ENCODE assay signal across 13 mouse cellular contexts in the genomic region with DNA sequence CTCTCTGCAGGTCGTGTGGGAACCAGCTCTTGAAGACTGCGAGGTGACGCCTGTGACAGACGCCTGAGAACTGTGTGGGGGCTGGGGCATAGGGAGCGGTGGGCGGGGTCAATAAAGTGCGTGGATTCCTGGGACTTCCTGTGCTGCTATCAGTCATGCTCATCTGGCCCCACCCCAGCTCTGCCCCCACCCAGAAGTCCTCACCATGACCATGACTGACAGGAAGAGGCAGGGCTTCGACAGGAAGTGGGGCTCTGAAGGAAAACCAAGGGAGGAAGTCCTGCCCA. TPM values are rescaled to one million over a fixed set of nuclear protein-coding genes. Genes with fewer than 3 reads are reported as not detected.
DNase-seq lines count a peak whose midpoint lies in the region; ATAC-seq and TF ChIP-seq lines count a peak whose summit lies in the region.
"Had no signal": no experiment of that assay in that cellular context is flagged by ENCODE, and none has a peak within 500 bp of the region (broad histone marks: within the 10 kb centered on the region; RNA-seq: fewer than 3 reads in every experiment).

No protein-coding gene starts in this region.

- no peak overlapping the region for H3K27ac ChIP-seq in hindbrain, embryonic 15.5 days (replicated peaks)
- H3K27ac ChIP-seq in hindbrain, postnatal 0 days = no peak overlapping the region
- H3K27ac ChIP-seq in neural tube, embryonic 12.5 days = no peak overlapping the region
- no peak overlapping the region for H3K27ac ChIP-seq in neural tube, embryonic 15.5 days (replicated peaks)
- H3K27ac ChIP-seq: heart, embryonic 13.5 days had no signal

- DNase-seq in CD4-positive, CD25-positive, alpha-beta regulatory T cell, adult 2 months (ENCODE audit: low read depth, low spot score) = peak; percentile 29
- no peak for DNase-seq in hindbrain, postnatal 0 days (ENCODE audit: low spot score)
- DNase-seq in embryo, embryonic 10 days (ENCODE audit: low spot score) = no peak
- no peak for DNase-seq in right cerebral cortex, postnatal 4 days
- DNase-seq: adrenal gland, adult 8-10 months; kidney, postnatal 10 days had no signal

- H3K27me3 ChIP-seq in hindbrain, embryonic 15.5 days = no peaks in the 10 kb centered on the region
- no peaks in the 10 kb centered on the region for H3K27me3 ChIP-seq in hindbrain, postnatal 0 days (ENCODE audit: insufficient read depth, low read length)
- no peaks in the 10 kb centered on the region for H3K27me3 ChIP-seq in neural tube, embryonic 12.5 days (replicated peaks)
- H3K27me3 ChIP-seq in neural tube, embryonic 15.5 days (replicated peaks) = no peaks in the 10 kb centered on the region
- H3K27me3 ChIP-seq: heart, embryonic 13.5 days had no signal

- ATAC-seq in CD4-positive, CD25-positive, alpha-beta regulatory T cell, adult 4 months = no peak
- 0 out of 2 replicates have a peak, but pooled peaks have one; percentile 16 for ATAC-seq in hindbrain, embryonic 15.5 days (ENCODE audit: low FRiP score, low read depth)
- no peak for ATAC-seq in hindbrain, postnatal 0 days
- peak; percentile 22 for ATAC-seq in neural tube, embryonic 12.5 days (ENCODE audit: low FRiP score, low read depth)
- no peak for ATAC-seq in neural tube, embryonic 15.5 days (ENCODE audit: low FRiP score)

- no peak overlapping the region for H3K4me2 ChIP-seq in hindbrain, embryonic 15.5 days
- H3K4me2 ChIP-seq in hindbrain, postnatal 0 days (ENCODE audit: low read depth, low read length) = no peak overlapping the region
- H3K4me2 ChIP-seq in neural tube, embryonic 12.5 days (replicated peaks) = no peak overlapping the region
- H3K4me2 ChIP-seq in neural tube, embryonic 15.5 days = no peak overlapping the region
- H3K4me2 ChIP-seq: heart, embryonic 13.5 days had no signal

- H3K9ac ChIP-seq in hindbrain, embryonic 15.5 days = no peak overlapping the region
- no peak overlapping the region for H3K9ac ChIP-seq in hindbrain, postnatal 0 days (replicated peaks; ENCODE audit: low read length)
- no peak overlapping the region for H3K9ac ChIP-seq in neural tube, embryonic 12.5 days
- H3K9ac ChIP-seq in neural tube, embryonic 15.5 days (replicated peaks) = no peak overlapping the region
- H3K9ac ChIP-seq: heart, embryonic 13.5 days had no signal

- no peak for TF ChIP-seq CTCF in hindbrain, postnatal 0 days (IDR thresholded peaks at IDR 0.05; ENCODE audit: low read depth)

- H3K4me3 ChIP-seq in hindbrain, embryonic 15.5 days = no peak overlapping the region
- no peak overlapping the region for H3K4me3 ChIP-seq in hindbrain, postnatal 0 days (ENCODE audit: low read length)
- no peak overlapping the region for H3K4me3 ChIP-seq in neural tube, embryonic 12.5 days
- H3K4me3 ChIP-seq in neural tube, embryonic 15.5 days (replicated peaks) = no peak overlapping the region
- H3K4me3 ChIP-seq: heart, embryonic 13.5 days had no signal

- H3K36me3 ChIP-seq in hindbrain, embryonic 15.5 days = no peaks in the 10 kb centered on the region
- no peaks in the 10 kb centered on the region for H3K36me3 ChIP-seq in hindbrain, postnatal 0 days (ENCODE audit: insufficient read depth, low read length)
- H3K36me3 ChIP-seq in neural tube, embryonic 12.5 days = no peaks in the 10 kb centered on the region
- H3K36me3 ChIP-seq in neural tube, embryonic 15.5 days = peaks cover under 1% of the 10 kb centered on the region; the same call in 1 of the 2 replicates

- no peaks in the 10 kb centered on the region for H3K4me1 ChIP-seq in hindbrain, embryonic 15.5 days (replicated peaks)
- H3K4me1 ChIP-seq in hindbrain, postnatal 0 days (ENCODE audit: insufficient read depth, low read length) = no peaks in the 10 kb centered on the region
- no peaks in the 10 kb centered on the region for H3K4me1 ChIP-seq in neural tube, embryonic 12.5 days
- no peaks in the 10 kb centered on the region for H3K4me1 ChIP-seq in neural tube, embryonic 15.5 days
- H3K4me1 ChIP-seq: heart, embryonic 13.5 days had no signal

- H3K9me3 ChIP-seq in hindbrain, embryonic 15.5 days = no peaks in the 10 kb centered on the region
- H3K9me3 ChIP-seq in hindbrain, postnatal 0 days (ENCODE audit: low read length) = 0 out of 2 replicates have a peak, but pooled peaks cover 3% of the 10 kb centered on the region
- peaks cover 26% of the 10 kb centered on the region for H3K9me3 ChIP-seq in neural tube, embryonic 12.5 days
- H3K9me3 ChIP-seq in neural tube, embryonic 15.5 days (replicated peaks) = peaks cover 4% of the 10 kb centered on the region; the same call in 1 of the 2 replicates

- WGBS in hindbrain, embryonic 15.5 days = 91% methylated on average over 8 of the region's 8 CpGs
- WGBS in hindbrain, postnatal 0 days = 94% methylated on average over 8 of the region's 8 CpGs
- WGBS in neural tube, embryonic 12.5 days = 94% methylated on average over 8 of the region's 8 CpGs
- WGBS in neural tube, embryonic 15.5 days = 94% methylated on average over 8 of the region's 8 CpGs

RNA-seq across cellular contexts. Expression of a gene that starts 9.2 kb away (rescaled TPM):
- polyA plus RNA-seq in CD4-positive, CD25-positive, alpha-beta regulatory T cell, adult 4 months (2017; shearing (Covaris generic)) = 10 to 100 TPM in 1 of 2 experiments, 1 to 10 TPM in 1; 5.1 to 12.1 TPM
- 2.1 and 2.8 TPM in 2 replicates for polyA plus RNA-seq in hindbrain, embryonic 15.5 days (2015; fragmentation: Nextera tagmentation; extraction: Ambion mirVana)
- total RNA-seq in hindbrain, postnatal 0 days (2014; rRNA removed) = 3.8 and 11.0 TPM in 2 replicates
- 2.3 and 2.4 TPM in 2 replicates for polyA plus RNA-seq in hindbrain, postnatal 0 days (2015; fragmentation: Nextera tagmentation; extraction: Ambion mirVana)
- polyA plus RNA-seq in neural tube, embryonic 12.5 days (2016; fragmentation: Nextera tagmentation; extraction: Ambion mirVana) = 4.1 and 5.0 TPM in 2 replicates
- 2.9 and 4.3 TPM in 2 replicates for polyA plus RNA-seq in neural tube, embryonic 15.5 days (2015; fragmentation: Nextera tagmentation; extraction: Ambion mirVana)

RNA-seq across cellular contexts. Expression of a gene that starts 32.7 kb away (rescaled TPM):
- under 1 TPM in 1 of 2 experiments, not detected in 1; 0.43 TPM for polyA plus RNA-seq in CD4-positive, CD25-positive, alpha-beta regulatory T cell, adult 4 months (2017; shearing (Covaris generic))
- polyA plus RNA-seq in hindbrain, embryonic 15.5 days (2015; fragmentation: Nextera tagmentation; extraction: Ambion mirVana) = 0.16 TPM in 1 of 2 replicates, not detected in the other
- total RNA-seq in hindbrain, postnatal 0 days (2014; rRNA removed) = not detected in 2 replicates
- polyA plus RNA-seq in hindbrain, postnatal 0 days (2015; fragmentation: Nextera tagmentation; extraction: Ambion mirVana) = 0.05 and 0.30 TPM in 2 replicates
- not detected in 2 replicates for polyA plus RNA-seq in neural tube, embryonic 12.5 days (2016; fragmentation: Nextera tagmentation; extraction: Ambion mirVana)
- polyA plus RNA-seq in neural tube, embryonic 15.5 days (2015; fragmentation: Nextera tagmentation; extraction: Ambion mirVana) = 0.04 TPM in 1 of 2 replicates, not detected in the other
- total RNA-seq: adrenal gland, adult 8-10 months; left cerebral cortex, postnatal 14 days had no signal
- polyA plus RNA-seq: heart, embryonic 13.5 days; small intestine, adult 2 months had no signal

RNA-seq across cellular contexts. Expression of a gene that starts 45.8 kb away (rescaled TPM):
- not detected for polyA plus RNA-seq in CD4-positive, CD25-positive, alpha-beta regulatory T cell, adult 4 months (2017; shearing (Covaris generic))
- not detected in 2 replicates for polyA plus RNA-seq in hindbrain, embryonic 15.5 days (2015; fragmentation: Nextera tagmentation; extraction: Ambion mirVana)
- total RNA-seq in hindbrain, postnatal 0 days (2014; rRNA removed) = not detected in 2 replicates
- polyA plus RNA-seq in hindbrain, postnatal 0 days (2015; fragmentation: Nextera tagmentation; extraction: Ambion mirVana) = not detected in 2 replicates
- not detected in 2 replicates for polyA plus RNA-seq in neural tube, embryonic 12.5 days (2016; fragmentation: Nextera tagmentation; extraction: Ambion mirVana)
- not detected in 2 replicates for polyA plus RNA-seq in neural tube, embryonic 15.5 days (2015; fragmentation: Nextera tagmentation; extraction: Ambion mirVana)
- total RNA-seq: adrenal gland, adult 8-10 months; left cerebral cortex, postnatal 14 days had no signal
- polyA plus RNA-seq: heart, embryonic 13.5 days; small intestine, adult 2 months had no signal

Comparison
In these comparisons a context has a peak if more than half of its experiments do, and no peak if none do; other contexts are left out.
1. ATAC-seq: peak in hindbrain, embryonic 15.5 days (single experiment) and neural tube, embryonic 12.5 days (single experiment); none in CD4-positive, CD25-positive, alpha-beta regulatory T cell, adult 4 months (single experiment), hindbrain, postnatal 0 days (single experiment) and neural tube, embryonic 15.5 days (single experiment).